Mouse (Mus musculus) heart, embryonic 15.5 days (tissue): ENCODE measurements around the gene Shb. TPM values are rescaled to one million over a fixed set of nuclear protein-coding genes. Genes with fewer than 3 reads are reported as not detected.

Source experiments
- ATAC-seq: fragments of 200-750 bp; cut with Nextera tagmentation; replicated peaks from 2 replicates; pipeline ENCODE4 v1.8.0; 2017; ENCODE audit warnings: low read depth, moderate TSS enrichment; ENCODE audit not compliant: insufficient number of reproducible peaks, insufficient read depth, low FRiP score
- H3K27ac ChIP-seq: fragments of 300-500 bp; sonication (generic); 2 replicates; pipeline ENCODE4 v1.5.1; 2015; ENCODE audit warnings: mild to moderate bottlenecking, inconsistent platforms
- H3K27me3 ChIP-seq: fragments of 300-500 bp; sonication (generic); 2 replicates; pipeline ENCODE4 v1.6.1; 2015; ENCODE audit warnings: inconsistent platforms
- H3K36me3 ChIP-seq: fragments of 300-500 bp; sonication (generic); 2 replicates; pipeline ENCODE4 v1.6.1; 2015; ENCODE audit warnings: mild to moderate bottlenecking, inconsistent platforms
- H3K4me1 ChIP-seq: fragments of 300-500 bp; sonication (generic); replicated peaks from 2 replicates; pipeline ENCODE4 v1.6.1; 2015; ENCODE audit warnings: inconsistent platforms
- H3K4me2 ChIP-seq: fragments of 300-500 bp; sonication (generic); 2 replicates; pipeline ENCODE4 v1.6.1; 2015; ENCODE audit warnings: inconsistent platforms, mild to moderate bottlenecking, moderate library complexity
- H3K4me3 ChIP-seq: fragments of 300-500 bp; sonication (generic); 2 replicates; pipeline ENCODE4 v1.5.1; 2015; ENCODE audit warnings: mild to moderate bottlenecking, inconsistent platforms
- H3K9ac ChIP-seq: fragments of 300-500 bp; sonication (generic); 2 replicates; pipeline ENCODE4 v1.6.1; 2015; ENCODE audit warnings: mild to moderate bottlenecking, inconsistent platforms
- H3K9me3 ChIP-seq: fragments of 300-500 bp; sonication (generic); replicated peaks from 2 replicates; pipeline ENCODE4 v1.6.1; 2016; ENCODE audit warnings: inconsistent platforms
- WGBS: fragments of 180-500 bp; shearing (Covaris S2); methylation state at CpG from one replicate; pipeline ENCODE4 v1.1.7; 2015; ENCODE audit warnings: mixed read lengths; 5-methylcytosine and 5-hydroxymethylcytosine counted together
- polyA plus RNA-seq: library from polyadenylated mRNA; unstranded; fragments of >200 nt; fragmentation: Nextera tagmentation; extraction: Ambion mirVana; gene quantifications from 2 replicates; pipeline ENCODE4 v1.2.1, GENCODE M21; 2015

Gene Shb
- polyA plus RNA-seq, 1 experiment from 2014 or later = 8.6 TPM

DNA sequence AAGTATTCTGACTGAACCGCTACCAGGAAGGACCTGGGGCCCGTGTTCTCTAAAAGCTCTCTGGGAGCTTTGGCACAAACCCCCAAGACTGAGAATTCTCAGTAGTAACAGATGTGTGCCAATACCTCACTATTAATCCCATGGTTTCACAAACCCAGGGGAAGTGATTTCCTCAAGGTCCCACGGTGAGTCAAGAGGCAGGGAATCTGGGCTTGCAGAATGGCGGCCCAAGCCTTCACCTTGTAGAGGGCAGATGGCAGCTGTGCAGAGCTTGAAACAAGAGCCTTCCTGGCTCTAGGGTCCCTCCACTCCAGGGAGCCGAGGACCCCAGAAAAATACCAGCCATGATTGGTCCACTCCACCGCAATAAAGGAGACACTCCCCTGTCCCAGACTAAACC is 28.9 kb downstream of the Shb start:
- H3K27ac ChIP-seq = no peak overlapping the region
- H3K4me2 ChIP-seq = no peak overlapping the region
- 86% methylated on average over 6 of the region's 6 CpGs for WGBS
- ATAC-seq = no peak
- no peak overlapping the region for H3K9ac ChIP-seq
- no peaks in the 10 kb centered on the region for H3K36me3 ChIP-seq
- no peak overlapping the region for H3K4me3 ChIP-seq
- H3K27me3 ChIP-seq = no peaks in the 10 kb centered on the region
- H3K9me3 ChIP-seq = no peaks in the 10 kb centered on the region
- peaks cover 91% of the 10 kb centered on the region for H3K4me1 ChIP-seq

- no peaks in the 10 kb centered on the region for H3K9me3 ChIP-seq
- 81% methylated on average over 9 of the region's 9 CpGs for WGBS
- no peaks in the 10 kb centered on the region for H3K36me3 ChIP-seq
- H3K4me1 ChIP-seq = peaks cover 90% of the 10 kb centered on the region
- ATAC-seq = no peak
- no peak overlapping the region for H3K4me3 ChIP-seq
- no peak overlapping the region for H3K9ac ChIP-seq
- no peak overlapping the region for H3K27ac ChIP-seq
- no peak overlapping the region for H3K4me2 ChIP-seq
- no peaks in the 10 kb centered on the region for H3K27me3 ChIP-seq
These were observed 30.3 kb downstream of the Shb start for GRCm38 (mm10) chr4:45502002-45502401.

GRCm38 (mm10) chr4:45500381-45500780 is 31.9 kb downstream of the Shb start:
- WGBS = 61% methylated on average over 8 of the region's 8 CpGs
- peaks cover 90% of the 10 kb centered on the region for H3K4me1 ChIP-seq
- no peak for ATAC-seq
- no peak overlapping the region for H3K4me2 ChIP-seq
- H3K9ac ChIP-seq = no peak overlapping the region
- H3K27me3 ChIP-seq = no peaks in the 10 kb centered on the region
- H3K4me3 ChIP-seq = no peak overlapping the region
- no peaks in the 10 kb centered on the region for H3K36me3 ChIP-seq
- no peaks in the 10 kb centered on the region for H3K9me3 ChIP-seq
- H3K27ac ChIP-seq = no peak overlapping the region

GRCm38 (mm10) chr4:45499556-45499955 is 32.7 kb downstream of the Shb start:
- no peak for ATAC-seq
- 62% methylated on average over 10 of the region's 10 CpGs for WGBS
- Histone ChIP-seq H3K36me3 (no peaks in the 10 kb centered on the region), H3K27me3 (no peaks in the 10 kb centered on the region), H3K4me2 (no peak overlapping the region), H3K4me3 (no peak overlapping the region), H3K9me3 (no peaks in the 10 kb centered on the region), H3K27ac (0 out of 2 replicates have a peak overlapping the region, but pooled peaks have one; percentile 5), H3K9ac (no peak overlapping the region), H3K4me1 (peaks cover 91% of the 10 kb centered on the region)

GRCm38 (mm10) chr4:45499081-45499480 is 33.2 kb downstream of the Shb start:
- ATAC-seq = no peak
- Histone ChIP-seq H3K4me2 (no peak overlapping the region), H3K4me1 (peaks cover 91% of the 10 kb centered on the region), H3K9ac (0 out of 2 replicates have a peak overlapping the region, but pooled peaks have one; percentile 23), H3K9me3 (no peaks in the 10 kb centered on the region), H3K27me3 (no peaks in the 10 kb centered on the region), H3K4me3 (no peak overlapping the region), H3K36me3 (no peaks in the 10 kb centered on the region), H3K27ac (0 out of 2 replicates have a peak overlapping the region, but pooled peaks have one; percentile 5)
- 45% methylated on average over 6 of the region's 6 CpGs for WGBS

DNA sequence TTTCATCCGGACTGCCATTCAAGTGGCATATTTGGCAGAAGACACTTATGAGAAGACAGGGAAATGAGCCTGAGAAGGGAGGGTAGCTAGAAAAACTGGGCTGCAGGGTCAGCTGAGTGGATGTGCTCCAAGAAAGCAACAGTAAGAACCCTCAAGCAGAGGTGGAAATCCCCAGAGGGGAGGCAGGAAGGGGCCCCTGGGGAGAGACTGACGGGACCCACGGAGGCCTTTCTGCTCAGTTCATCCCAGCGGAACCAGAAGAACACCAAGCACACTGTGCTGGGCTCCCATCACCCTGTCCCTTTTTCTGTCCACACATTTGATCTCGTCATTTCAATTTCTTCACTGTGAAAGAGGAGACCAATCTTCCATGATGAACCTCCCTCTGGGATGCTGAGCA is 33.9 kb downstream of the Shb start:
- Histone ChIP-seq H3K27me3 (no peaks in the 10 kb centered on the region), H3K4me3 (no peak overlapping the region), H3K9me3 (no peaks in the 10 kb centered on the region), H3K9ac (no peak overlapping the region), H3K36me3 (no peaks in the 10 kb centered on the region), H3K4me1 (peaks cover 91% of the 10 kb centered on the region), H3K27ac (no peak overlapping the region), H3K4me2 (no peak overlapping the region)
- ATAC-seq = no peak
- 58% methylated on average over 5 of the region's 5 CpGs for WGBS

- Histone ChIP-seq H3K4me2 (no peak overlapping the region), H3K27ac (0 out of 2 replicates have a peak overlapping the region, but pooled peaks have one; percentile 1), H3K4me1 (peaks cover 97% of the 10 kb centered on the region), H3K9me3 (no peaks in the 10 kb centered on the region), H3K36me3 (no peaks in the 10 kb centered on the region), H3K4me3 (no peak overlapping the region), H3K27me3 (no peaks in the 10 kb centered on the region), H3K9ac (no peak overlapping the region)
- WGBS = 78% methylated on average over 6 of the region's 6 CpGs
- no peak for ATAC-seq
These were observed 35.0 kb downstream of the Shb start for GRCm38 (mm10) chr4:45497282-45497681.

DNA sequence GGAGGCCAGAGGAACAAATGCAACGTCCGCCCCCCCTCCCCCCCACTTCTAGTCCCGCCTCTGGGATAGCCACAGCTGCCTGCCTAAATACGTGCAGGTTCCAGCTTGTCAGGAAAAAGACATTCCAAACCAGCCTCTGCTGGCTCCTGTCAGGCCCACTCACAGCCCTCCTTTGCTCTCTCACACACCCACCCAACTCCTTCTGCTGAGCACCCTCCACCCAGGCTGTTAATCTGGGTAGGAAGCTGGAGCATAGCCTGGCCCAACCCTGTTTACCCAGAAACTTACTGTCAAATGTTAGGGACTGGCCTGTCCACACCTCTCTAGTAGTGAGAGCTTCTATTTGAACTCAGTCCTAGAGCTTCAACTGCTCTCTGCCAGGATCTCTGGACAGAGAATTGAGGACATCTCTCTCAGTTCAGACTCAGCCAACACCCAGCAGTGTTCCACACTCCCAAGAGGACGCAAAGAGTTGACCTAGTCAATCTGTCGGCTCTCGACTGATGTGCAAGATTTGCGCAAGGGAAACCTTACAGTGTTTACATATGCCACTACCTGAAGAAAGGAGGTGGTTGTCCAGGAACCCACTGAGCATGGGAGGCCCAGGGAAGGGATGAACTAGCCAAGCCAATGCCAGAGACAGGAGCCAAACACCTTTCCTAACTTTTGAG is 36.6 kb downstream of the Shb start:
- Histone ChIP-seq H3K27ac (peak overlapping the region; percentile 94), H3K27me3 (no peaks in the 10 kb centered on the region), H3K4me2 (0 out of 2 replicates have a peak overlapping the region, but pooled peaks have one; percentile 4), H3K36me3 (no peaks in the 10 kb centered on the region), H3K4me1 (peaks cover 98% of the 10 kb centered on the region), H3K9me3 (no peaks in the 10 kb centered on the region), H3K4me3 (no peak overlapping the region), H3K9ac (peak overlapping the region; percentile 27; the same call in 1 of the 2 replicates)
- 38% methylated on average over 8 of the region's 8 CpGs for WGBS
- ATAC-seq = no peak

DNA sequence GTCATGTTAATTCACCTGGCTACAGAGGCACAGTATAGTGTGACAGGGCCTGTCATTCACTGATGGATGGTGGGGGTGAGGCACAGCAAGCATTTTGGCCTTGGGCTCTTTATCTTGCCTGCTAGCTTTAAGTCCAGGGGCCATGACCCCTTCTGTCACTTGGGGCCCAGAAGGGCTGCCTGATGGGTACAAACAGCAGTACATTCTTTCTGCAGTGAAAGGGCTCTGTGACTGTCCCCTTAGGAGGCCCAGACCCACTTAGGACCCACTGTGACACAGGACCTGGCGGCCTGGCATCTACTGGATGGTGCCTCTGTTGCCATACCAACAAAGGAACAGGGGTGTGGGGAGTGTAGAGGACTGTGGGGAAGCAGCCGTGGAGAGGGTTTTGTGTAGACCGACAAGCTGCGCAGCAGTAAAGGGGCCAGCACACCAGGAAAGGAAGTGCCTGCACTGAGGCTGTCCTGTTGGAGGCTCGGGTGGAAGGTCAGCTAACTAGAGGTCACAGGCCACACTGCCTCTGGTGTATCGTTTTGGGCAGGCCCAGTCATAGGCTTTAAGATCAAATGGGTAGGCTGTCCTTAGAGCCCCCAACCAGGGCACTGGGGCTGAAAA is 38.4 kb downstream of the Shb start:
- Histone ChIP-seq H3K4me3 (no peak overlapping the region), H3K4me1 (peaks cover 98% of the 10 kb centered on the region), H3K27me3 (no peaks in the 10 kb centered on the region), H3K4me2 (no peak overlapping the region), H3K9ac (peak overlapping the region; percentile 16; the same call in 1 of the 2 replicates), H3K27ac (peak overlapping the region; percentile 94), H3K9me3 (no peaks in the 10 kb centered on the region), H3K36me3 (no peaks in the 10 kb centered on the region)
- whole genome bisulfite sequencing = 29% methylated on average over 6 of the region's 6 CpGs
- ATAC-seq = no peak

DNA sequence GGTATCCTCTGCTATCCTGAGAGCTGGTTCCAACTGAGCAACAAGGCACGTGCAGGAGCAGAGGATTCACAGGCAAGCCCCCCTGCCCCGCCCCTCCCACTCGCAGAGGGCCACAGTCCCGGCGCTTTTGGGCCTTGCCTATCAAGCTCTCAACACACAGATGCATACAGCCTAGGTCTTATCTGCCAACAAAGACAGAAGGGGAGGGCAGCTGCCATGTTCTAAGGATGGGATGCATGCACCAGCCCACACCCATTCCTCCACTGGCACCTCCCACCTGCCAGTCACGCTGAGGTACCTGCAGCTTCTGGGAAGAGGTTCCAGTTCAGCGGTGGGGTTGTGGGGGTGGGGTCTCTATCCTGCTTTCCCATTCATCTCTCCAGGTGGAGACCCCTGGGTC is 39.2 kb downstream of the Shb start:
- Histone ChIP-seq H3K4me2 (peak overlapping the region; percentile 47), H3K9ac (no peak overlapping the region), H3K36me3 (no peaks in the 10 kb centered on the region), H3K9me3 (no peaks in the 10 kb centered on the region), H3K4me1 (peaks cover 98% of the 10 kb centered on the region), H3K27ac (peak overlapping the region; percentile 94), H3K27me3 (no peaks in the 10 kb centered on the region), H3K4me3 (no peak overlapping the region)
- ATAC-seq = no peak
- 17% methylated on average over 7 of the region's 7 CpGs for WGBS

- peaks cover 98% of the 10 kb centered on the region for H3K4me1 ChIP-seq
- H3K27ac ChIP-seq = peak overlapping the region; percentile 94
- H3K9me3 ChIP-seq = no peaks in the 10 kb centered on the region
- H3K9ac ChIP-seq = no peak overlapping the region
- peak overlapping the region; percentile 47 for H3K4me2 ChIP-seq
- 11% methylated on average over 5 of the region's 5 CpGs for WGBS
- H3K4me3 ChIP-seq = no peak overlapping the region
- no peak for ATAC-seq
- H3K27me3 ChIP-seq = no peaks in the 10 kb centered on the region
- H3K36me3 ChIP-seq = no peaks in the 10 kb centered on the region
These were observed 39.6 kb downstream of the Shb start for GRCm38 (mm10) chr4:45492681-45493081.
